Mouse (Mus musculus) liver, embryonic 15.5 days (tissue): ENCODE data around the gene Ripor1. TPM values are rescaled to one million over a fixed set of nuclear protein-coding genes. Genes with fewer than 3 reads are reported as not detected.
"Not testable (repeated sequence)": the region's sequence is repeated elsewhere in the genome, so short reads cannot be mapped to it uniquely, and the experiment has no call there.

ENCODE experiments used
- ATAC-seq: fragments of 200-750 bp; cut with Nextera tagmentation; 2 replicates; pipeline ENCODE4 v1.8.0; 2017; ENCODE audit warnings: moderate number of reproducible peaks, mild to moderate bottlenecking, moderate library complexity; ENCODE audit not compliant: insufficient read depth
- H3K27ac ChIP-seq: fragments of 300-500 bp; sonication (generic); replicated peaks from 2 replicates; pipeline ENCODE4 v1.5.1; 2015; ENCODE audit warnings: mild to moderate bottlenecking, inconsistent platforms
- H3K27me3 ChIP-seq: fragments of 300-500 bp; sonication (generic); 2 replicates; pipeline ENCODE4 v1.6.1; 2015; ENCODE audit warnings: mild to moderate bottlenecking, inconsistent platforms
- H3K36me3 ChIP-seq: fragments of 300-500 bp; sonication (generic); replicated peaks from 2 replicates; pipeline ENCODE4 v1.6.1; 2015; ENCODE audit warnings: moderate library complexity, mild to moderate bottlenecking, inconsistent platforms
- H3K4me1 ChIP-seq: fragments of 300-500 bp; sonication (generic); replicated peaks from 2 replicates; pipeline ENCODE4 v1.6.1; 2015; ENCODE audit warnings: inconsistent platforms
- H3K4me2 ChIP-seq: fragments of 300-500 bp; sonication (generic); 2 replicates; pipeline ENCODE4 v1.6.1; 2015; ENCODE audit warnings: moderate library complexity, mild to moderate bottlenecking, inconsistent platforms
- H3K4me3 ChIP-seq: fragments of 300-500 bp; sonication (generic); replicated peaks from 2 replicates; pipeline ENCODE4 v1.5.1; 2015; ENCODE audit warnings: mild to moderate bottlenecking, inconsistent platforms
- H3K9ac ChIP-seq: fragments of 300-500 bp; sonication (generic); 2 replicates; pipeline ENCODE4 v1.6.1; 2015; ENCODE audit warnings: moderate library complexity, mild to moderate bottlenecking, inconsistent platforms
- H3K9me3 ChIP-seq: fragments of 300-500 bp; sonication (generic); replicated peaks from 2 replicates; pipeline ENCODE4 v1.6.1; 2016; ENCODE audit warnings: inconsistent platforms
- WGBS: fragments of 180-500 bp; shearing (Covaris S2); methylation state at CpG from one replicate; pipeline ENCODE4 v1.1.7; 2015; ENCODE audit warnings: mixed read lengths; ENCODE audit not compliant: insufficient replicate concordance; 5-methylcytosine and 5-hydroxymethylcytosine counted together
- polyA plus RNA-seq: library from polyadenylated mRNA; unstranded; fragments of >200 nt; fragmentation: Nextera tagmentation; extraction: Ambion mirVana; gene quantifications from 2 replicates; pipeline ENCODE4 v1.2.1, GENCODE M21; 2015

Gene Ripor1
- 7.1 and 7.2 TPM in 2 replicates for polyA plus RNA-seq

DNA sequence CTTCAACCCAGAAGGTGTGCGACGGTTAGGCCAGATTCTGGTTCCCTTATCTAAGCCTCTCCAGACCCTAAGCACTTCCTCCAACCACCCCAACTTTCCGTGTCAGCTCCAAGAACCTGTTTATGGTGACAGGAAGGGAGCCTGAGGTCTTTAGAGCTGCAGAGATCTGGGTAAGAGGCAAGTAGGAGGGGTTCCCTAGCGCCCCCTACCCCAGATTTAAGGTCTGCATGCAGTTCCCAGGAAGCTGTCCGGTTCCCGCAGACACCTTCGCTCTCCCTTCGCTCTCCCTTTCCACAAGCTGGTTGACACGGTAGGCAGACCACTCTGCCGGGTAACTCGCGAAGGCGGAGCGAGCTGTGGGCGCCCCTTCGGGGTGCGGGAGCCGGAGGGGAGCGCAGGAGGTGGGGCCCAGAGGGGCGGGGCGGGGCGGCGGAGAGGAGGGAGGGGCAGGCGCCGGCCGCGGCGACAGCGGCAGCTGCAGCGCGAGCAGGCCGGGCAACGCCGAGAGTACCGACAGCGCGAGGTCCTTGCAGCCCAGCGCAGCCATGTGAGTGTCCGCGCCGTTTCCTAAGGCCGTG is at the start of gene Ripor1:
TSS of gene Ripor1 (plus strand) at position 452 of the 578 bp plus-strand sequence.
- H3K36me3 ChIP-seq = no peaks in the 10 kb centered on the region
- under 1% methylated on average over 36 of the region's 42 CpGs for WGBS
- peak within 1 kb of the TSS; percentile 81 for H3K9ac ChIP-seq
- no peaks in the 10 kb centered on the region for H3K9me3 ChIP-seq
- H3K4me1 ChIP-seq = peaks cover 59% of the 10 kb centered on the region
- H3K4me2 ChIP-seq = peak within 1 kb of the TSS; percentile 99
- peaks cover 11% of the 10 kb centered on the region; the same call in 1 of the 2 replicates for H3K27me3 ChIP-seq
- H3K4me3 ChIP-seq = peak within 1 kb of the TSS; percentile 73
- peak; percentile 78 for ATAC-seq
- H3K27ac ChIP-seq = peak within 1 kb of the TSS; percentile 81

DNA sequence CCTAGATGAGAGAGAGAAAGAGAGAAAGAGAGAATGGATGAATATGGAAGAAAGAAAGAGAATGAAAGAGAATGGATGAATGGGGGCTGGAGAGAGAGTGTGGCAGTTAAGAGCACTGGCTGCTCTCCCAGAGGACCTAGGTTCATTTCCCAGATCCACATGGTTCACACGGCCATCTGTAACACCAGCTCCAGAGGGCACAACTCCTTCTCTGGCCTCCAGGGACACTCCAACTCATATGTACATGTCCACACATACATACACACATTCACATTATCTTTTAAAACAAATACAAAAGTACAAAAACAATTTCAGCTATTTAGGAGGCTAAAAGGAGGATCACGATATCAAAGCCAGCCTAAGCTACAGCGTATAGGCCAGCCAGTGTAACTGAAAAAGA is 42.2 kb upstream of the Ripor1 start:
- ATAC-seq = no peak

DNA sequence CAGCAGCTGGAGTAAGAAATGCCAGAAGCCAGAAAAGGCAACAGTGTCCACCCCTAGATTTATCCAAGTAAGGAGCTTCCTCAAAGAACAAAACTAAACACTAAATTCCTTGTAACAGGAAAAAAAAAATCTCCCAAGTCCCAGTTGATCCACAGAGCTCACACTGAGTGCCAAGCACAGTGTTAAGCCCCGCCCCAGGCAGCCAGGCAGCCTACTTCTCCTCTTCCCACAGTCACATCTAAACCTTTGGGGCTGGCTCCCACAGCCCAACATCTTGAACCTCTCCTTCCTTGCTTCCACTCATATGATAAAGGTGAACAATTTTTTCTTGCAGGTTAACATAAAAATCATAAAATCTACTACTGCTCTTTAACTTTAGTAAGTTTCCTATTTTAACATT is 41.2 kb upstream of the Ripor1 start:
- Histone ChIP-seq H3K4me3 (no peak overlapping the region), H3K27ac (no peak overlapping the region), H3K4me1 (peaks cover 50% of the 10 kb centered on the region), H3K4me2 (peak overlapping the region; percentile 28; the same call in 1 of the 2 replicates), H3K36me3 (peaks cover 22% of the 10 kb centered on the region), H3K9me3 (no peaks in the 10 kb centered on the region), H3K27me3 (peaks cover 7% of the 10 kb centered on the region; the same call in 1 of the 2 replicates), H3K9ac (peak overlapping the region; percentile 23; the same call in 1 of the 2 replicates)
- ATAC-seq = no peak
- WGBS = 60% methylated on average over 1 of the region's 1 CpGs

More for the DNA sequence above, 42.2 kb upstream of the Ripor1 start:
- H3K4me1 ChIP-seq = peaks cover 50% of the 10 kb centered on the region
- H3K36me3 ChIP-seq = peaks cover 28% of the 10 kb centered on the region
- no peak overlapping the region for H3K27ac ChIP-seq
- no peak overlapping the region for H3K4me3 ChIP-seq
- no peak overlapping the region for H3K4me2 ChIP-seq
- 76% methylated on average over 3 of the region's 3 CpGs for WGBS
- peaks cover 7% of the 10 kb centered on the region; the same call in 1 of the 2 replicates for H3K27me3 ChIP-seq
- H3K9ac ChIP-seq = no peak overlapping the region
- H3K9me3 ChIP-seq = no peaks in the 10 kb centered on the region

DNA sequence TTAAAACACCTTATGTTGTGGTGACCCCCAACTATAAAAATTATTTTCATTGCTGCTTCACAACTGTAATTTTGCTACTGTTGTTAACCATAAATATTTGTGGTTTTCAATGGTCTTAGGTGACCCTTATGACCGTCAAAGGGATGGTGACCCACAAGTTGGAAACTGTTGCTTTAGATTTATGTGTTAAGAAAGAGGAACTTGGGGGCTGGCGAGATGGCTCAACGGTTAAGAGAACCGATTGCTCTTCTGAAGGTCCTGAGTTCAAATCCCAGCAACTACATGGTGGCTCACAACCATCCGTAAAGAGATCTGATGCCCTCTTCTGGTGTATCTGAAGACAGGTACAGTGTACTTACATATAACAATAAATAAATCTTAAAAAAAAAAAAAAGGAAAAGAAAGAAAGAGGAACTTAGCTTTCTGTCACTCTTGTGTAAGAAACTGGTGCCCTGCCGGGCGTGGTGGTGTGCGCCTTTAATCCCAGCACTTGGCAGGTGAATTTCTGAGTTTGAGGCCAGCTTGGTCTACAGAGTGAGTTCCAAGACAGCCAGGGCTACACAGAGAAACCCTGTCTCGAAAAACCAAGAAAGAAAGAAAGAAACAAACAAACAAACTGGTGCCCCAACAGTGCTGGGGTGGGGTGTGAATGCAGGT is 40.4 kb upstream of the Ripor1 start:
- H3K9ac ChIP-seq = peak overlapping the region; percentile 97
- peak overlapping the region; percentile 90 for H3K27ac ChIP-seq
- H3K36me3 ChIP-seq = peaks cover 17% of the 10 kb centered on the region
- H3K4me2 ChIP-seq = peak overlapping the region; percentile 94
- not testable (repeated sequence) for ATAC-seq, H3K9me3 ChIP-seq, H3K27me3 ChIP-seq
- H3K4me1 ChIP-seq = peaks cover 50% of the 10 kb centered on the region
- 25% methylated on average over 9 of the region's 9 CpGs for WGBS
- H3K4me3 ChIP-seq = peak overlapping the region; percentile 89

DNA sequence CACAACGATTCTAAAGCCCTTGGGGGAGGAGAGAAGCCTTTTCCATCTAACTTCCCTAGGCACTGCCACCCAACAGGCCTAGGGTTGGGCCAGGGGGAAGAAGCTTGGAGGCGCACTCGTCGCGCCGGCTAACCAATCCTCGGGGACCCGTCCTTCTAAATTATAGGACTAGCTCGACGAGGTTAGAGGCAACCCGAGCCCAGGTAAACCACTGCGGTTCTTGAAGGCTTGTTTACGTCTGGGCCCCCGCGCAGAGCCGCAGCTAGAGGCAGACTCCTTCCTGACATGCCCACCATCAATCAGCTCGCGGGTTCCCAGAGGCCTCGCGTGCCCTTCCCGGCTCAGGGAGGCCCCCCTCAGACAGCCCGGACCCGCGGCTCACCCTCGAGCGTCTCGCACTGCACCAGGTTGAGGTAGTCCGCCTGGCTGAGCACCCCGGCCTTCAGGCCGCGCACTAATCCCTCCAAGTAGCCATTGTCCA is 39.6 kb upstream of the Ripor1 start:
- peak overlapping the region; percentile 90 for H3K27ac ChIP-seq
- no peaks in the 10 kb centered on the region for H3K9me3 ChIP-seq
- peaks cover 7% of the 10 kb centered on the region; the same call in 1 of the 2 replicates for H3K27me3 ChIP-seq
- peaks cover 50% of the 10 kb centered on the region for H3K4me1 ChIP-seq
- peaks cover 11% of the 10 kb centered on the region for H3K36me3 ChIP-seq
- H3K4me3 ChIP-seq = peak overlapping the region; percentile 89
- peak overlapping the region; percentile 94 for H3K4me2 ChIP-seq
- H3K9ac ChIP-seq = peak overlapping the region; percentile 97
- peak; percentile 61 for ATAC-seq
- WGBS = under 1% methylated on average over 31 of the region's 31 CpGs

DNA sequence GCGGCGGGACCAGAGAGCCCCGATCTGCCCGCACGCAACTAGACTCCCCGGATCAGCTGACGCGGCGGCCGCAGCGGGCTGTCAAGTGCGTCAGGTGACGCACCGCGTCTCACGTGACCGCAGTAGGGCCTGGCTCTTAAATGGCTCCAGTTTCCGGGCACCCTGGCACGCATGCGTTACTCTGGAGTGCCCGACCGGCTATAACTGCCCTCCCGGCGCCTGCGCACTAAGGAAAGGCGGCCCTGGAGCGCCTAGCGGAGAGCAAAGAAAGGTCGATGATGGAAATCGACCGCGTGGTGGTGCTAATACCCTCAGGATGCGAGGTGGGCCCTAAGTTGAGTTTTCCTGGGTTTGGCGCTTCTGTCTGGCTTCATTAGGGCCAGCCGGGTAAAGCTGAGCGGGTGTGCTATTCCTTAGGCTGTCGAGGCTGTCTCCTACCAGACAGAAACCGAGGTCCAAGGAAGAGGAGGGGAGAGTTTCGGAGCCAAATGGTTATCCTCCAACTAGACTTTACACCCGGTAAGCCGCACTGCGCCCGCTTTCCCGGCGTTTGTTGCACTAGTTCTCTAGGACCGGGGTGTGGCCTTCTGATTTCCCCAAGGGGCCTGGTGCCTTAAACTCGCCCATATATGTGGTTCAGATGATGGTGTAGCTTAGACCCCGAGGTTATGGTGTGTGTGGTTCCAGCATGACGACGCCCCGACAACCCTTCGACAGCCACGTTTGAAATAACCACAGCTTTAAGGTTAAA is 38.9 kb upstream of the Ripor1 start, which contains the start of gene Atp6v0d1:
TSS of gene Atp6v0d1 (minus strand) at position 96 of the 751 bp plus-strand sequence.
- Histone ChIP-seq H3K9me3 (no peaks in the 10 kb centered on the region), H3K4me3 (peak within 1 kb of the TSS; percentile 89), H3K27me3 (peaks cover 7% of the 10 kb centered on the region; the same call in 1 of the 2 replicates), H3K36me3 (peaks cover 10% of the 10 kb centered on the region), H3K9ac (peak within 1 kb of the TSS; percentile 97), H3K4me2 (peak within 1 kb of the TSS; percentile 94), H3K27ac (peak within 1 kb of the TSS; percentile 90), H3K4me1 (peaks cover 50% of the 10 kb centered on the region)
- 2% methylated on average over 53 of the region's 53 CpGs for WGBS
- peak; percentile 98 for ATAC-seq

DNA sequence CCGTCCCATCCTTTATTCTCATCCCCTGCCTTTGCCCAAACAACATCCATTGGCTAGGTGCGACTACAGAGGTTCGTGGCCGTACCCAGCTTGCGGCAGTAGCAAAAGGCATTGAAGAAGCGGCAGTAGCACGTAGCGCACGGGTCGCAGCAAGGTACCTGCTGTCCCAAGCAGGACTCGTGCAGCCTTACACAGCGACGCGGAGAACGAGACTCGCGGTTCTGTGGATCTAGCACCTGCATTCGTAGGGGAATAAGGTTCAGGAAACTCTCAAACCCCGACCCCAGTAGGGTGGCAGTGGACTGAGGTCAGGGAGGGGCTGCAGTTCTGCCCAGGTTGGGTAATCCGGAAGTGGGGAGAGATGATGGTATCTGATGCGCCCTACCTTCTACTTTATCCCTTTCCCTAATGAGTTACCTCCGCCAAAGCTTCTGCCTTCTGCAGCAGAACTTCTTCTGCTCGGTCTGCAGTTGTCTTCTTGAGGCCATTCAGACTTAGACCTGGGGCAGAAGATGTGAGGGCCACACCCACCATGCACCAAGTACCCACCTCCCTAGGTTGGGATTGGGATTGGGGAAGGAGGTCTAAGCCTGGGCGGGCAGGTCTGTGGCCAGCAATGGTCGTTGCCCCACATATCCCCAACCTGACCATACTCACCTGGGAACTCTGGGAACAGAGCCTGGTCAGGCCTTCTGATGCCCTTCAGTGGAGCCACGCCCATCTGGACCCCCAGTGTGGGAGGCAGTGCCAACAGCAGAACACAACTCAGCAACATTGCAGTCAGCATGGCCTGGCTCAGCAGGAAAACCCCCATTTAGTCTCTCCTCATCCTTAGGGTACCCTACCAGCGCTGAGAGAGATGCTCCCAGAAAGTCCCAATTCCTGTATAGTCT is 38.1 kb upstream of the Ripor1 start:
- H3K27ac ChIP-seq = peak overlapping the region; percentile 80
- H3K36me3 ChIP-seq = peaks cover 9% of the 10 kb centered on the region
- WGBS = 26% methylated on average over 27 of the region's 27 CpGs
- H3K9me3 ChIP-seq = no peaks in the 10 kb centered on the region
- peak overlapping the region; percentile 60 for H3K9ac ChIP-seq
- H3K27me3 ChIP-seq = peaks cover 7% of the 10 kb centered on the region; the same call in 1 of the 2 replicates
- H3K4me1 ChIP-seq = peaks cover 43% of the 10 kb centered on the region
- ATAC-seq = 0 out of 2 replicates have a peak, but pooled peaks have one; percentile 1
- H3K4me3 ChIP-seq = peak overlapping the region; percentile 89
- peak overlapping the region; percentile 94 for H3K4me2 ChIP-seq

DNA sequence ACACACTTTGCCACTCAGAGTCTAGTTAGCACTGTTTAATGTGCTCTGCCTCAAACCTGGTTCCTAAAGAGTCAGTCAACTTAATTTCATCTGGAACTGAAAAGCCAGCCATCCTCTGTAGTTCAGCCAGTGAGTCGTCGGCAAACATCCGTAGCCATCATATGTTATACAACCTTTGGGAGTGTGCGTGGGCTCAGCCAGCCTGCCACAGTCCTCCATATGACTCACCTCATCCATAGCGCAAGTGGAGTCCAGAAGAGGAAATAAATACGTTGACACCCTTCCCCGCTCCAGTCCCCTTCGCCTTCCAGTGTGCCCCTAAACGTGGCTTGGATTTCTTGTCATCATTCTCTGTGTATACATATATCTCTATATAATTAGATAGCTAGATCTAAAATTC is 33.2 kb upstream of the Ripor1 start:
- no peak overlapping the region for H3K4me3 ChIP-seq
- H3K36me3 ChIP-seq = no peaks in the 10 kb centered on the region
- no peak overlapping the region for H3K9ac ChIP-seq
- no peaks in the 10 kb centered on the region for H3K9me3 ChIP-seq
- H3K27ac ChIP-seq = no peak overlapping the region
- no peak overlapping the region for H3K4me2 ChIP-seq
- no peak for ATAC-seq
- peaks cover 7% of the 10 kb centered on the region for H3K4me1 ChIP-seq
- WGBS = 73% methylated on average over 9 of the region's 9 CpGs
- peaks cover 7% of the 10 kb centered on the region; the same call in 1 of the 2 replicates for H3K27me3 ChIP-seq

DNA sequence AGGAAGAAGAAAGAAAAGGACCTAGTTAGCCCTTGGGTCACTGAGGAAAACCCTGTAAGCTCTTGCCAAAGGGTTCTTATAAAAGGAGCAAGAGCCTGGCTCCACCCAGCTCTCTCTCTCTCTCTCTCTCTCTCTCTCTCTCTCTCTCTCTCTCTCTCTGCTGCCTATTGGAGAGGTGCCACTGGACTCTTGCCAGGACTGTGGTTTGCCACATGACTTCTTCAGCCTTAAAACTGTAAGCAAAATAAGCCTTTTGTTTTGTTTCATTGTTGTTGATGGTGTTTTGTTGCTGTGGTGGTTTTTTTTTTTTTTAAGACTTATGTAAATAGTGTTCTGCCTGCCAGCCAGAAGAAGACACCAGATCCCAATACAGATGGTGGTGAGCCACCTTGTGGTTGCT is 31.6 kb upstream of the Ripor1 start:
- H3K9me3 ChIP-seq = no peaks in the 10 kb centered on the region
- no peak overlapping the region for H3K27ac ChIP-seq
- no peak for ATAC-seq
- no peaks in the 10 kb centered on the region for H3K36me3 ChIP-seq
- H3K9ac ChIP-seq = no peak overlapping the region
- no peaks in the 10 kb centered on the region for H3K27me3 ChIP-seq
- H3K4me2 ChIP-seq = no peak overlapping the region
- no peak overlapping the region for H3K4me3 ChIP-seq
- H3K4me1 ChIP-seq = no peaks in the 10 kb centered on the region

DNA sequence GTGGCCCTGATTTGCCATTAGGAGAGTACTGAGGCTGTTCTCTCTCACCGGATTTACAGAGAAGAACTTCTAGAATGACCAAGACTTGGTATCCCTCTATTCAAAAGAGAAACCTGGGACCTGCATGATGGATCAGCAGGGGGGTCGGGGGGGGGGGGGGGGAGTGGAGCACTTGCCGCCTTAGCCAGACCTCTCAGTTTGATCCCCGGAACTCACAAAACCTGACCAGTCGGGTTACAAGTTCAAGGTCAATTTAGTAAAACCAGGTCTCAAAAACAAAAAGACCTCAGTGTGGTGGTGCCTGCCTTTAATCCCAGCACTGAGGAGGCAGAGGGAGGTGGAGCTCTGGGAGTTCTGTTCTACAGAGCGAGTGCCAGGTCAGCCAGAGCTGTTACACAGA is 30.3 kb upstream of the Ripor1 start:
- no peaks in the 10 kb centered on the region for H3K9me3 ChIP-seq
- H3K9ac ChIP-seq = no peak overlapping the region
- no peak overlapping the region for H3K4me3 ChIP-seq

More for the DNA sequence above, 30.3 kb upstream of the Ripor1 start:
- Histone ChIP-seq H3K36me3 (no peaks in the 10 kb centered on the region), H3K27me3 (no peaks in the 10 kb centered on the region), H3K27ac (no peak overlapping the region), H3K4me2 (no peak overlapping the region), H3K4me1 (no peaks in the 10 kb centered on the region)
- WGBS = 44% methylated on average over 6 of the region's 6 CpGs
- no peak for ATAC-seq
